In the genomic region with DNA sequence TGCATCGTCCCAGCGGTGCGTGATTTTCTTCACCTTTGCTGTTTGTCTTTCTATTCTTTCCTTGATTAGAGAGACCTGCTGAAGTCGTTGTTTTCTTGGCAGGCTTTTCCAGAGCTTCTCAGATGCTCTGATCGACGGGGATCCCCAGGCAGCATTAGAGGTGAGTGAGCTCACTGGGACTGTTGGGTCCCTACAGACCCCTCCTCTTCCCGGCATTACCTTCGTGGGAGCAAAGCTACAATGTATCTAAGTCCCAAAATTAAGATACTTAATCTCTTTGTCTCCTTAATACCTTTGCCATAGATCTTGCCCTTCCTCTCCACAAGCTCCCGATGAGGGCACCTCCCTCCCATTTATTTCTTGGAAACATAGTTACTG, we compare ENCODE assay signal across 8 mouse cellular contexts. TPM values are rescaled to one million over a fixed set of nuclear protein-coding genes. Genes with fewer than 3 reads are reported as not detected.
DNase-seq lines count a peak whose midpoint lies in the region; ATAC-seq and TF ChIP-seq lines count a peak whose summit lies in the region.

No protein-coding gene starts in this region.

- 0 out of 2 replicates have a peak, but pooled peaks have one; percentile 10 for TF ChIP-seq EP300 in lung, postnatal 0 days (IDR thresholded peaks at IDR 0.05)

- H3K4me3 ChIP-seq in lung, postnatal 0 days (ENCODE audit: low read depth, low read length) = peak overlapping the region; percentile 64
- peak overlapping the region; percentile 73 for H3K4me3 ChIP-seq in embryonic facial prominence, embryonic 15.5 days (replicated peaks)
- H3K4me3 ChIP-seq in intestine, postnatal 0 days (ENCODE audit: low read depth, low read length) = peak overlapping the region; percentile 70
- H3K4me3 ChIP-seq in small intestine, adult 2 months (ENCODE audit: low read depth, low read length) = peak overlapping the region; percentile 84

- peak overlapping the region; percentile 76 for H3K9ac ChIP-seq in lung, postnatal 0 days (replicated peaks; ENCODE audit: low read depth)
- H3K9ac ChIP-seq in embryonic facial prominence, embryonic 15.5 days = peak overlapping the region; percentile 63
- H3K9ac ChIP-seq in intestine, postnatal 0 days (ENCODE audit: low read depth, low read length) = peak overlapping the region; percentile 85

- H3K36me3 ChIP-seq in lung, postnatal 0 days (ENCODE audit: insufficient read depth, low read length) = no peaks in the 10 kb centered on the region
- peaks cover 10% of the 10 kb centered on the region for H3K36me3 ChIP-seq in embryonic facial prominence, embryonic 15.5 days
- H3K36me3 ChIP-seq in intestine, postnatal 0 days (ENCODE audit: control insufficient read depth, insufficient read depth) = no peaks in the 10 kb centered on the region
- H3K36me3 ChIP-seq in small intestine, adult 2 months (ENCODE audit: control insufficient read depth, insufficient read depth, low read length) = peaks cover 1% of the 10 kb centered on the region

- H3K27ac ChIP-seq in lung, postnatal 0 days (ENCODE audit: low read length) = peak overlapping the region; percentile 99
- peak overlapping the region; percentile 98 for H3K27ac ChIP-seq in embryonic facial prominence, embryonic 15.5 days (replicated peaks)
- peak overlapping the region; percentile 94 for H3K27ac ChIP-seq in intestine, postnatal 0 days (ENCODE audit: low read depth, low read length)
- peak overlapping the region; percentile 46 for H3K27ac ChIP-seq in small intestine, adult 2 months (ENCODE audit: insufficient read depth, low read depth, low read length)

- peak overlapping the region; percentile 74 for H3K4me2 ChIP-seq in lung, postnatal 0 days (replicated peaks; ENCODE audit: low read depth, low read length)
- peak overlapping the region; percentile 72 for H3K4me2 ChIP-seq in embryonic facial prominence, embryonic 15.5 days (replicated peaks)
- peak overlapping the region; percentile 89 for H3K4me2 ChIP-seq in intestine, postnatal 0 days (replicated peaks; ENCODE audit: low read depth)

- ATAC-seq in lung, postnatal 0 days = no peak
- ATAC-seq in embryonic facial prominence, embryonic 15.5 days (ENCODE audit: insufficient number of reproducible peaks, low FRiP score, low TSS enrichment, low read depth) = no peak
- ATAC-seq in intestine, postnatal 0 days = peak; percentile 20; the same call in 1 of the 2 replicates

- 1% methylated on average over 9 of the region's 9 CpGs for WGBS in lung, postnatal 0 days
- 1% methylated on average over 9 of the region's 9 CpGs for WGBS in embryonic facial prominence, embryonic 15.5 days
- WGBS in intestine, postnatal 0 days = 1% methylated on average over 9 of the region's 9 CpGs
- WGBS in small intestine, adult 2 months = under 1% methylated on average over 9 of the region's 9 CpGs

- no peaks in the 10 kb centered on the region for H3K9me3 ChIP-seq in lung, postnatal 0 days (ENCODE audit: low read length)
- H3K9me3 ChIP-seq in embryonic facial prominence, embryonic 15.5 days (replicated peaks) = no peaks in the 10 kb centered on the region
- H3K9me3 ChIP-seq in intestine, postnatal 0 days (ENCODE audit: control insufficient read depth) = no peaks in the 10 kb centered on the region

- no peak for DNase-seq in lung, postnatal 0 days (ENCODE audit: low spot score)
- DNase-seq in lung, postnatal 36 days = no peak
- no peak for DNase-seq in yolk sac, embryonic 10.5 days (ENCODE audit: low spot score)
- no peak for DNase-seq in kidney, postnatal 25 days
- no peak for DNase-seq in kidney, postnatal 10 days

- no peaks in the 10 kb centered on the region for H3K27me3 ChIP-seq in lung, postnatal 0 days (replicated peaks; ENCODE audit: insufficient read depth, low read length)
- H3K27me3 ChIP-seq in embryonic facial prominence, embryonic 15.5 days = no peaks in the 10 kb centered on the region
- H3K27me3 ChIP-seq in intestine, postnatal 0 days (replicated peaks; ENCODE audit: control insufficient read depth, insufficient read depth, low read length) = no peaks in the 10 kb centered on the region
- no peaks in the 10 kb centered on the region for H3K27me3 ChIP-seq in small intestine, adult 2 months (ENCODE audit: control insufficient read depth, insufficient read depth, low read length)

- peaks cover 4% of the 10 kb centered on the region; the same call in 1 of the 2 replicates for H3K4me1 ChIP-seq in lung, postnatal 0 days (ENCODE audit: insufficient read depth, low read depth, low read length)
- peaks cover 18% of the 10 kb centered on the region for H3K4me1 ChIP-seq in embryonic facial prominence, embryonic 15.5 days
- 0 out of 2 replicates have a peak, but pooled peaks cover 3% of the 10 kb centered on the region for H3K4me1 ChIP-seq in intestine, postnatal 0 days (replicated peaks; ENCODE audit: control insufficient read depth, insufficient read depth, low read length)
- H3K4me1 ChIP-seq in small intestine, adult 2 months (ENCODE audit: control insufficient read depth, insufficient read depth, insufficient read length, low read length) = peaks cover 6% of the 10 kb centered on the region; the same call in 1 of the 2 replicates

- no peak for TF ChIP-seq POLR2A in small intestine, adult 2 months (IDR thresholded peaks at IDR 0.05; ENCODE audit: low read depth, low read length)

- no peak for TF ChIP-seq CTCF in lung, postnatal 0 days (IDR thresholded peaks at IDR 0.05)
- no peak for TF ChIP-seq CTCF in intestine, postnatal 0 days (IDR thresholded peaks at IDR 0.05; ENCODE audit: low read depth)
- no peak for TF ChIP-seq CTCF in small intestine, adult 2 months (IDR thresholded peaks at IDR 0.05; ENCODE audit: extremely low read depth, insufficient read length, insufficient replicate concordance, low read depth, low read length)

RNA-seq across cellular contexts. Expression of gene Sugt1, which starts 0.3 kb away (rescaled TPM):
- 96.8 and 104 TPM in 2 replicates for polyA plus RNA-seq in lung, postnatal 0 days (2015; fragmentation: Nextera tagmentation; extraction: Ambion mirVana)
- 112 and 118 TPM in 2 replicates for polyA plus RNA-seq in embryonic facial prominence, embryonic 15.5 days (2015; fragmentation: Nextera tagmentation; extraction: Ambion mirVana)
- 81.3 and 83.2 TPM in 2 replicates for polyA plus RNA-seq in intestine, postnatal 0 days (2015; fragmentation: Nextera tagmentation; extraction: Ambion mirVana)
- 1.2 and 1.7 TPM in 2 replicates for polyA plus RNA-seq in small intestine, adult 2 months (2012; rRNA removed)

Comparison
In these comparisons a context has a peak if more than half of its experiments do, and no peak if none do; other contexts are left out.
1. H3K27ac ChIP-seq: peak in every context shown above with its lines; median percentile 99 in lung, postnatal 0 days; 98 in embryonic facial prominence, embryonic 15.5 days; 94 in intestine, postnatal 0 days; 46 in small intestine, adult 2 months.
2. RNA of gene Sugt1, which starts 0.3 kb away (polyA plus RNA-seq): 112 to 118 TPM in embryonic facial prominence, embryonic 15.5 days, 96.8 to 104 TPM in lung, postnatal 0 days and 81.3 to 83.2 TPM in intestine, postnatal 0 days; 1.2 to 1.7 TPM in small intestine, adult 2 months; every median in the first group is over 10 times any median in the second.
3. Peak in every context shown above with its lines, with median percentiles within 50 percentile points of each other: H3K4me2 ChIP-seq, H3K4me3 ChIP-seq and H3K9ac ChIP-seq.